Mouse (Mus musculus): Measurements from ENCODE around the gene 4930564D02Rik.

4930564D02Rik gene

GRCm38 (mm10) chr3:105058627-105059513 lies 7.8 kb upstream of the 4930564D02Rik start:
- peak; percentile 71 for DNase-seq

GRCm38 (mm10) chr3:105059911-105060310 lies 6.7 kb upstream of the 4930564D02Rik start:
- DNase-seq = no peak

- no peak for DNase-seq
Measured at GRCm38 (mm10) chr3:105060992-105061391, 5.7 kb upstream of the 4930564D02Rik start.

- no peak for DNase-seq
Measured at GRCm38 (mm10) chr3:105061496-105061895, 5.1 kb upstream of the 4930564D02Rik start.

GRCm38 (mm10) chr3:105061991-105062390 lies 4.7 kb upstream of the 4930564D02Rik start:
- DNase-seq = no peak

- no peak for DNase-seq
Measured at GRCm38 (mm10) chr3:105062676-105063075, 4.0 kb upstream of the 4930564D02Rik start.

GRCm38 (mm10) chr3:105070553-105070952 lies 3.9 kb downstream of the 4930564D02Rik start:
- no peak for DNase-seq

GRCm38 (mm10) chr3:105071251-105071650 lies 4.6 kb downstream of the 4930564D02Rik start:
- DNase-seq = no peak

GRCm38 (mm10) chr3:105072536-105072935 lies 5.9 kb downstream of the 4930564D02Rik start:
- DNase-seq = no peak

- DNase-seq = no peak
Measured at GRCm38 (mm10) chr3:105075796-105076195, 9.2 kb downstream of the 4930564D02Rik start.

- DNase-seq = peak; percentile 10
Measured at GRCm38 (mm10) chr3:105078231-105078826, 11.7 kb downstream of the 4930564D02Rik start.

- no peak for DNase-seq
Measured at GRCm38 (mm10) chr3:105087344-105087743, 20.7 kb downstream of the 4930564D02Rik start.

- DNase-seq = no peak
Measured at GRCm38 (mm10) chr3:105088638-105089037, 22.0 kb downstream of the 4930564D02Rik start.

- no peak for DNase-seq
Measured at GRCm38 (mm10) chr3:105090147-105090546, 23.5 kb downstream of the 4930564D02Rik start.

- DNase-seq = peak; percentile 6
Measured at GRCm38 (mm10) chr3:105090981-105091380, 24.3 kb downstream of the 4930564D02Rik start.

- no peak for DNase-seq
Measured at GRCm38 (mm10) chr3:105092721-105093505, 26.3 kb downstream of the 4930564D02Rik start.

GRCm38 (mm10) chr3:105094448-105094847 lies 27.8 kb downstream of the 4930564D02Rik start:
- DNase-seq = peak; percentile 10

GRCm38 (mm10) chr3:105095026-105095425 lies 28.4 kb downstream of the 4930564D02Rik start:
- no peak for DNase-seq

- no peak for DNase-seq
Measured at GRCm38 (mm10) chr3:105097581-105097980, 30.9 kb downstream of the 4930564D02Rik start.

- DNase-seq = no peak
Measured at GRCm38 (mm10) chr3:105099526-105100269, 33.1 kb downstream of the 4930564D02Rik start.

GRCm38 (mm10) chr3:105100270-105100589 lies 33.6 kb downstream of the 4930564D02Rik start:
- no peak for DNase-seq

- DNase-seq = no peak
Measured at GRCm38 (mm10) chr3:105105827-105106226, 39.2 kb downstream of the 4930564D02Rik start.

- no peak for DNase-seq
Measured at GRCm38 (mm10) chr3:105113859-105114258, 47.2 kb downstream of the 4930564D02Rik start.
